In genomic region chr7:4138181-4138580, GRCm38 (mm10) we compare ENCODE assay signal across 9 mouse cellular contexts. TPM values are rescaled to one million over a fixed set of nuclear protein-coding genes. Genes with fewer than 3 reads are reported as not detected.
DNase-seq lines count a peak whose midpoint lies in the region; ATAC-seq and TF ChIP-seq lines count a peak whose summit lies in the region.
"Had no signal": no experiment of that assay in that cellular context is flagged by ENCODE, and none has a peak within 500 bp of the region (broad histone marks: within the 10 kb centered on the region; RNA-seq: fewer than 3 reads in every experiment).

No protein-coding gene starts in this region.

- H3K36me3 ChIP-seq in heart, embryonic 12.5 days, result peaks cover 52% of the 10 kb centered on the region
- H3K36me3 ChIP-seq in G1E (replicated peaks) (peaks cover 74% of the 10 kb centered on the region), macrophage (ENCODE audit: inconsistent target) (peaks cover 47% of the 10 kb centered on the region)
- H3K36me3 ChIP-seq in hindbrain, embryonic 10.5 days, result peaks cover 60% of the 10 kb centered on the region

- peak overlapping the region; percentile 92 for H3K9ac ChIP-seq in heart, embryonic 12.5 days

- WGBS in heart, embryonic 12.5 days, result 87% methylated on average over 2 of the region's 2 CpGs
- 93% methylated on average over 2 of the region's 2 CpGs for WGBS in hindbrain, embryonic 10.5 days
- 78% methylated on average over 2 of the region's 2 CpGs for WGBS in macrophage (ENCODE audit: missing documents)
- 63% methylated on average over 2 of the region's 2 CpGs for WGBS in cerebellum, adult 2 months

- no peak for TF ChIP-seq CTCF in G1E (IDR thresholded peaks at IDR 0.05; ENCODE audit: low read depth, low read length)
- no peak for TF ChIP-seq CTCF in cerebellum, adult 2 months (IDR thresholded peaks at IDR 0.05; ENCODE audit: borderline replicate concordance, insufficient read depth, low read depth, low read length)

- H3K79me2 ChIP-seq in macrophage (ENCODE audit: inconsistent target), result peaks cover 76% of the 10 kb centered on the region

- H3K27me3 ChIP-seq in heart, embryonic 12.5 days (replicated peaks), result no peaks in the 10 kb centered on the region
- H3K27me3 ChIP-seq in G1E (ENCODE audit: insufficient read depth, low read length), result no peaks in the 10 kb centered on the region
- H3K27me3 ChIP-seq in hindbrain, embryonic 10.5 days (ENCODE audit: insufficient read depth, poor library complexity, severe bottlenecking), result no peaks in the 10 kb centered on the region
- H3K27me3 ChIP-seq in cerebellum, adult 2 months (ENCODE audit: control insufficient read depth, insufficient read depth, low read length), result no peaks in the 10 kb centered on the region

- H3K4me1 ChIP-seq in heart, embryonic 12.5 days (replicated peaks), result peaks cover 14% of the 10 kb centered on the region
- peaks cover 63% of the 10 kb centered on the region for H3K4me1 ChIP-seq in G1E (ENCODE audit: insufficient read depth, low read depth, low read length)
- peaks cover 18% of the 10 kb centered on the region for H3K4me1 ChIP-seq in hindbrain, embryonic 10.5 days (replicated peaks)
- H3K4me1 ChIP-seq in cerebellum, adult 2 months (ENCODE audit: control insufficient read depth, insufficient read depth, low read length), result peaks cover 3% of the 10 kb centered on the region; the same call in 1 of the 2 replicates

- TF ChIP-seq POLR2A in cerebellum, adult 2 months (IDR thresholded peaks at IDR 0.05; ENCODE audit: borderline replicate concordance, insufficient read depth, low read length), result no peak

- no peak for DNase-seq in heart, postnatal 4 days
- DNase-seq in G1E (ENCODE audit: low spot score), result no peak
- no peak for DNase-seq in hindbrain, embryonic 10.5 days (ENCODE audit: low spot score)
- DNase-seq in urinary bladder, postnatal 14 days (ENCODE audit: low spot score), result no peak
- DNase-seq in cerebellum, adult 2 months, result no peak
- DNase-seq: retina, postnatal 1 day had no signal

- peak overlapping the region; percentile 96 for H3K4me2 ChIP-seq in heart, embryonic 12.5 days

- H3K27ac ChIP-seq in heart, embryonic 12.5 days (ENCODE audit: poor library complexity, severe bottlenecking), result no peak overlapping the region
- no peak overlapping the region for H3K27ac ChIP-seq in hindbrain, embryonic 10.5 days
- no peak overlapping the region for H3K27ac ChIP-seq in macrophage
- H3K27ac ChIP-seq in cerebellum, adult 2 months (ENCODE audit: insufficient read depth, low read length), result no peak overlapping the region

- peak overlapping the region; percentile 90 for H3K4me3 ChIP-seq in heart, embryonic 12.5 days
- H3K4me3 ChIP-seq in G1E (ENCODE audit: low read depth, low read length) (peak overlapping the region; percentile 81; the same call in 1 of the 2 replicates), macrophage (ENCODE audit: inconsistent target) (peak overlapping the region; percentile 84; the same call in 1 of the 2 replicates)
- H3K4me3 ChIP-seq in hindbrain, embryonic 10.5 days, result peak overlapping the region; percentile 81
- no peak overlapping the region for H3K4me3 ChIP-seq in cerebellum, adult 2 months (replicated peaks; ENCODE audit: insufficient read depth, low read depth, low read length)

- ATAC-seq in heart, embryonic 12.5 days (ENCODE audit: insufficient number of reproducible peaks, low FRiP score), result no peak
- no peak for ATAC-seq in G1E (ENCODE audit: extremely low read depth, insufficient number of reproducible peaks, low FRiP score, poor library complexity, severe bottlenecking)
- ATAC-seq in frontal cortex, adult (ENCODE audit: low TSS enrichment), result no peak

- H3K9me3 ChIP-seq in heart, embryonic 12.5 days (replicated peaks), result no peaks in the 10 kb centered on the region
- H3K9me3 ChIP-seq in G1E (replicated peaks), result no peaks in the 10 kb centered on the region
- no peaks in the 10 kb centered on the region for H3K9me3 ChIP-seq in hindbrain, embryonic 10.5 days

RNA-seq across cellular contexts. Expression of gene Leng8, which starts 1.3 kb away (rescaled TPM):
- 77.6 and 79.2 TPM in 2 replicates for polyA plus RNA-seq in heart, embryonic 12.5 days (2016; fragmentation: Nextera tagmentation; extraction: Ambion mirVana)
- 10 to 100 TPM; 63.7 to 77.8 TPM for total RNA-seq in heart, postnatal 4 days (2021)
- total RNA-seq in G1E (2014; fragmentation: Nextera tagmentation) (125 and 154 TPM in 2 replicates), G1E (2017) (37.5 and 40.8 TPM in 2 replicates)
- polyA plus RNA-seq in G1E (2012) (132 and 135 TPM in 2 replicates), macrophage (2018) (21.9 to 53.8 TPM (median 23.8 TPM) in 3 replicates)
- 68.7 and 91.4 TPM in 2 replicates for polyA plus RNA-seq in hindbrain, embryonic 10.5 days (2016; fragmentation: Nextera tagmentation; extraction: Ambion mirVana)
- 1,000 to 10,000 TPM in 1 of 26 experiments, 100 to 1,000 TPM in 25; 489 to 1,068 (median 725) TPM for total RNA-seq in macrophage (2018; cell fraction: chromatin; rRNA removed)
- 10 to 100 TPM; 11.3 to 49.6 (median 20.4) TPM for total RNA-seq in macrophage (2018; cell fraction: cytosol; rRNA removed)
- 100 to 1,000 TPM; 243 to 540 (median 388) TPM for total RNA-seq in macrophage (2018; cell fraction: nucleus; rRNA removed)
- polyA plus RNA-seq in cerebellum, adult 2 months (2012; rRNA removed), result 587 and 614 TPM in 2 replicates

RNA-seq across cellular contexts. Expression of gene Leng9, which starts 12.0 kb away (rescaled TPM):
- polyA plus RNA-seq in heart, embryonic 12.5 days (2016; fragmentation: Nextera tagmentation; extraction: Ambion mirVana), result 2.3 and 2.5 TPM in 2 replicates
- 1 to 10 TPM; 2.1 to 3.0 TPM for total RNA-seq in heart, postnatal 4 days (2021)
- total RNA-seq in G1E (2014; fragmentation: Nextera tagmentation) (4.6 and 5.4 TPM in 2 replicates), G1E (2017) (3.7 TPM in 2 replicates)
- polyA plus RNA-seq in G1E (2012) (1.8 and 2.9 TPM in 2 replicates), macrophage (2018) (1.8 to 2.9 TPM (median 2.3 TPM) in 3 replicates)
- 1.6 and 2.5 TPM in 2 replicates for polyA plus RNA-seq in hindbrain, embryonic 10.5 days (2016; fragmentation: Nextera tagmentation; extraction: Ambion mirVana)
- total RNA-seq in macrophage (2018; cell fraction: chromatin; rRNA removed), result 1 to 10 TPM; 1.7 to 9.3 (median 6.0) TPM
- total RNA-seq in macrophage (2018; cell fraction: cytosol; rRNA removed), result 1 to 10 TPM; 2.7 to 4.3 (median 3.4) TPM
- total RNA-seq in macrophage (2018; cell fraction: nucleus; rRNA removed), result 10 to 100 TPM in 3 of 26 experiments, 1 to 10 TPM in 23; 2.4 to 11.9 (median 5.9) TPM
- 8.8 and 9.7 TPM in 2 replicates for polyA plus RNA-seq in cerebellum, adult 2 months (2012; rRNA removed)

RNA-seq across cellular contexts. Expression of gene Ttyh1, which starts 19.0 kb away (rescaled TPM):
- polyA plus RNA-seq in heart, embryonic 12.5 days (2016; fragmentation: Nextera tagmentation; extraction: Ambion mirVana), result 0.65 and 0.97 TPM in 2 replicates
- total RNA-seq in heart, postnatal 4 days (2021), result 1 to 10 TPM; 1.1 to 2.1 TPM
- total RNA-seq in G1E (2014; fragmentation: Nextera tagmentation) (not detected in 2 replicates), G1E (2017) (0.06 and 0.11 TPM in 2 replicates)
- polyA plus RNA-seq in G1E (2012) (not detected in 2 replicates), macrophage (2018) (0.06 to 0.16 TPM in 2 of 3 replicates, not detected in the other)
- polyA plus RNA-seq in hindbrain, embryonic 10.5 days (2016; fragmentation: Nextera tagmentation; extraction: Ambion mirVana), result 31.2 and 67.4 TPM in 2 replicates
- total RNA-seq in macrophage (2018; cell fraction: chromatin; rRNA removed), result 1 to 10 TPM in 2 of 26 experiments, under 1 TPM in 13, not detected in 11; 0.17 to 1.4 (median 0.41) TPM
- under 1 TPM in 10 of 26 experiments, not detected in 16; 0.04 to 0.24 (median 0.09) TPM for total RNA-seq in macrophage (2018; cell fraction: cytosol; rRNA removed)
- under 1 TPM in 11 of 26 experiments, not detected in 15; 0.20 to 0.66 (median 0.40) TPM for total RNA-seq in macrophage (2018; cell fraction: nucleus; rRNA removed)
- polyA plus RNA-seq in cerebellum, adult 2 months (2012; rRNA removed), result 626 and 638 TPM in 2 replicates

RNA-seq across cellular contexts. Expression of gene Cdc42ep5, which starts 26.5 kb away (rescaled TPM):
- 25.2 and 30.1 TPM in 2 replicates for polyA plus RNA-seq in heart, embryonic 12.5 days (2016; fragmentation: Nextera tagmentation; extraction: Ambion mirVana)
- total RNA-seq in heart, postnatal 4 days (2021), result 10 to 100 TPM; 13.6 to 14.0 TPM
- total RNA-seq in G1E (2014; fragmentation: Nextera tagmentation), result 1.3 TPM in 1 of 2 replicates, not detected in the other
- total RNA-seq in G1E (2017), result 0.33 and 0.52 TPM in 2 replicates
- polyA plus RNA-seq in G1E (2012), result 0.62 and 0.83 TPM in 2 replicates
- 16.9 and 23.5 TPM in 2 replicates for polyA plus RNA-seq in hindbrain, embryonic 10.5 days (2016; fragmentation: Nextera tagmentation; extraction: Ambion mirVana)
- total RNA-seq in macrophage (2018; cell fraction: chromatin; rRNA removed), result 1 to 10 TPM in 1 of 26 experiments, not detected in 25; 6.4 TPM
- total RNA-seq in macrophage (2018; cell fraction: cytosol; rRNA removed), result not detected
- not detected for total RNA-seq in macrophage (2018; cell fraction: nucleus; rRNA removed)
- not detected in 3 replicates for polyA plus RNA-seq in macrophage (2018)
- 1.6 and 2.7 TPM in 2 replicates for polyA plus RNA-seq in cerebellum, adult 2 months (2012; rRNA removed)

Comparison
In these comparisons a context has a peak if more than half of its experiments do, and no peak if none do; other contexts are left out.
1. RNA of gene Ttyh1, which starts 19.0 kb away (polyA plus RNA-seq): 626 to 638 TPM in cerebellum, adult 2 months and 31.2 to 67.4 TPM in hindbrain, embryonic 10.5 days; 0.65 to 0.97 TPM in heart, embryonic 12.5 days, 0.06 to 0.16 TPM in macrophage and not detected in G1E; every median in the first group is over 10 times any median in the second.